Mouse (Mus musculus) heart, adult 8-10 months (tissue): ENCODE data around the gene H2al1b. TPM values are rescaled to one million over a fixed set of nuclear protein-coding genes. Genes with fewer than 3 reads are reported as not detected.
"Not testable (repeated sequence)": the region's sequence is repeated elsewhere in the genome, so short reads cannot be mapped to it uniquely, and the experiment has no call there.

Experiments used
- DNase-seq: peaks from one replicate; pipeline ENCODE4 v3.0.0; 2022; ENCODE audit warnings: low spot score
- total RNA-seq, 4 experiments: library from RNA; stranded (reverse); gene quantifications; 2 replicates each; pipeline ENCODE4 v1.2.4; 2022

Gene H2al1b
- total RNA-seq = not detected

- not testable (repeated sequence) for DNase-seq
Measured at GRCm38 (mm10) chrX:11302132-11302531, at the start of gene H2al1b. Gene H2al1b, plus strand, starts transcription at chrX:11302432.

- no peak for DNase-seq
Measured at GRCm38 (mm10) chrX:11254062-11254461, 48.2 kb upstream of the H2al1b start.

GRCm38 (mm10) chrX:11254521-11255207, 47.6 kb upstream of the H2al1b start:
- no peak for DNase-seq

- no peak for DNase-seq
Measured at GRCm38 (mm10) chrX:11255564-11256360, 46.5 kb upstream of the H2al1b start.

- DNase-seq = no peak
Measured at GRCm38 (mm10) chrX:11264918-11265317, 37.3 kb upstream of the H2al1b start.

- DNase-seq = peak; percentile 29
Measured at GRCm38 (mm10) chrX:11267791-11268190, 34.4 kb upstream of the H2al1b start.

- DNase-seq = no peak
Measured at GRCm38 (mm10) chrX:11269074-11269473, 33.2 kb upstream of the H2al1b start.

- no peak for DNase-seq
Measured at GRCm38 (mm10) chrX:11273190-11273589, 29.0 kb upstream of the H2al1b start.

GRCm38 (mm10) chrX:11277083-11277482, 25.1 kb upstream of the H2al1b start:
- DNase-seq = no peak

GRCm38 (mm10) chrX:11280741-11281140, 21.5 kb upstream of the H2al1b start:
- no peak for DNase-seq

GRCm38 (mm10) chrX:11288306-11288882, 13.8 kb upstream of the H2al1b start:
- peak; percentile 7 for DNase-seq

GRCm38 (mm10) chrX:11289244-11289643, 13.0 kb upstream of the H2al1b start:
- DNase-seq = no peak

GRCm38 (mm10) chrX:11298957-11299356, 3.3 kb upstream of the H2al1b start, which contains the start of gene H2al1a:
Gene H2al1a, plus strand, starts transcription at chrX:11299257.
- DNase-seq = not testable (repeated sequence)

GRCm38 (mm10) chrX:11305355-11305754, 3.1 kb downstream of the H2al1b start, which contains the start of gene H2al1c:
Gene H2al1c, plus strand, starts transcription at chrX:11305655.
- DNase-seq = not testable (repeated sequence)

- DNase-seq = not testable (repeated sequence)
Measured at GRCm38 (mm10) chrX:11308524-11308923, 6.3 kb downstream of the H2al1b start, which contains the start of gene H2al1d. Gene H2al1d, plus strand, starts transcription at chrX:11308824.

- not testable (repeated sequence) for DNase-seq
Measured at GRCm38 (mm10) chrX:11311634-11312033, 9.4 kb downstream of the H2al1b start, which contains the start of gene H2al1e. Gene H2al1e, plus strand, starts transcription at chrX:11311934.

- not testable (repeated sequence) for DNase-seq
Measured at GRCm38 (mm10) chrX:11314858-11315257, 12.6 kb downstream of the H2al1b start, which contains the start of gene H2al1f. Gene H2al1f, plus strand, starts transcription at chrX:11315158.

GRCm38 (mm10) chrX:11317956-11318355, 15.7 kb downstream of the H2al1b start, which contains the start of gene H2al1g:
Gene H2al1g, plus strand, starts transcription at chrX:11318256.
- not testable (repeated sequence) for DNase-seq

- DNase-seq = not testable (repeated sequence)
Measured at GRCm38 (mm10) chrX:11321192-11321591, 19.0 kb downstream of the H2al1b start, which contains the start of gene H2al1h. Gene H2al1h, plus strand, starts transcription at chrX:11321492.

- not testable (repeated sequence) for DNase-seq
Measured at GRCm38 (mm10) chrX:11324359-11324758, 22.1 kb downstream of the H2al1b start, which contains the start of gene H2al1i. Gene H2al1i, plus strand, starts transcription at chrX:11324659.

- not testable (repeated sequence) for DNase-seq
Measured at GRCm38 (mm10) chrX:11327522-11327921, 25.3 kb downstream of the H2al1b start, which contains the start of gene H2al1j. Gene H2al1j, plus strand, starts transcription at chrX:11327822.

GRCm38 (mm10) chrX:11345762-11346161, 43.5 kb downstream of the H2al1b start:
- DNase-seq = no peak
